Mouse (Mus musculus): ENCODE results near the gene Sp100. TPM values are rescaled to one million over a fixed set of nuclear protein-coding genes. Genes with fewer than 3 reads are reported as not detected.
"Not testable (repeated sequence)": the region's sequence is repeated elsewhere in the genome, so short reads cannot be mapped to it uniquely, and the experiment has no call there.

The Sp100 gene
- polyA plus RNA-seq (2014; fragmentation: Nextera tagmentation; extraction: Ambion mirVana), result 0.17 and 0.65 TPM in 2 replicates

DNA sequence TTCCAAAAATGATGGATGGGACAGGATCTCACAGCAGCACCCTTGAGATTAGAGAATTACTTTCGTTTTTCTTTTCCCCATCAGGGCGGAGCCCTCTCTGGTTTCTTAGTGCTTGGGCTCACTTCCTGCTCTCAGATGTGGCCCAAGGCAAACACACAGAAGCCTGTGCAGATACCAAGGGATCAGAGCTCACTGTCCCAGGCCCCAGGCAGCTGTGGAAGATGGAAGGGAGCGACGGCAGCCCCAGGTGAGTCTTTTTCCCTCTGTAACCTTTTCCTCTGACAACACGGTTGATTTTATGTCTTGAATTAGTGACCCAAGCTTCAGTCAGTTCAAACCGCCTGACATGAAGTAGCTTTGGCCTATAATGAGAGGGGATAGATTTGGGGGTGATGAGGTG, at the start of gene Sp100:
TSS of gene Sp100 (plus strand) at position 108 of the 400 bp plus-strand sequence.
- DNase-seq (ENCODE audit: low spot score); ATAC-seq (ENCODE audit: insufficient number of reproducible peaks, low FRiP score, low TSS enrichment, low read depth); H3K36me3 ChIP-seq (ENCODE audit: control insufficient read depth, insufficient read depth, low read length); H3K9me3 ChIP-seq (ENCODE audit: control insufficient read depth, low read length); H3K4me1 ChIP-seq (ENCODE audit: control insufficient read depth, insufficient read depth, low read length); H3K27ac ChIP-seq (replicated peaks; ENCODE audit: low read depth, low read length); H3K4me3 ChIP-seq (ENCODE audit: low read depth, low read length); H3K4me2 ChIP-seq (ENCODE audit: low read depth, severe bottlenecking); H3K9ac ChIP-seq (ENCODE audit: low read length); H3K27me3 ChIP-seq (ENCODE audit: control insufficient read depth, insufficient read depth, low read length): not testable (repeated sequence)
- WGBS, result 76% methylated on average over 6 of the region's 6 CpGs

DNA sequence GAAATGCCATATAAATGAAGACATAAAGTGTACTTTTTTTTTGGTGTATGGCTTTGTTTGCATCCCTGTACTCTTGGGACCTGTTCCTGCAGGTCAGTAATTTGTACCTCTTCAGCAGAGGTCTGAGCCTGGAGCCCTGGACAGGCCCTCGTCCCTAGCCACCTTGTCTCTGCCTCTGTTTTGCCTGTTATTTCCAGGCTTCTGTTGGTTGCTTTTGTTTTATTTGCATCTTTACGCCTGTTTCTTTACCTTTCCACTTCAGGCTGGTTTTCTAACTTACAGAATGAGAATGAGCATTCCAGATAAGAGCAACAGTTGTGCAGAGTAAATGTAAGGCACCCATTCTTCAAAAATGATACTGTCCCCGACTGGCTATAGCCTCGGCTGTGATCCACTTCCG, 49.7 kb upstream of the Sp100 start, which contains the start of gene Sp140:
TSS of gene Sp140 (plus strand) at position 301 of the 400 bp plus-strand sequence.
- not testable (repeated sequence) for H3K9ac ChIP-seq (ENCODE audit: low read length); DNase-seq (ENCODE audit: low spot score); H3K27me3 ChIP-seq (ENCODE audit: control insufficient read depth, insufficient read depth, low read length); H3K9me3 ChIP-seq (ENCODE audit: control insufficient read depth, low read length); ATAC-seq (ENCODE audit: insufficient number of reproducible peaks, low FRiP score, low TSS enrichment, low read depth); H3K36me3 ChIP-seq (ENCODE audit: control insufficient read depth, insufficient read depth, low read length); H3K4me2 ChIP-seq (ENCODE audit: low read depth, severe bottlenecking); H3K4me3 ChIP-seq (ENCODE audit: low read depth, low read length); H3K4me1 ChIP-seq (ENCODE audit: control insufficient read depth, insufficient read depth, low read length); H3K27ac ChIP-seq (replicated peaks; ENCODE audit: low read depth, low read length)
- no CpG with 5 or more reads among the region's 5 CpGs for WGBS

DNA sequence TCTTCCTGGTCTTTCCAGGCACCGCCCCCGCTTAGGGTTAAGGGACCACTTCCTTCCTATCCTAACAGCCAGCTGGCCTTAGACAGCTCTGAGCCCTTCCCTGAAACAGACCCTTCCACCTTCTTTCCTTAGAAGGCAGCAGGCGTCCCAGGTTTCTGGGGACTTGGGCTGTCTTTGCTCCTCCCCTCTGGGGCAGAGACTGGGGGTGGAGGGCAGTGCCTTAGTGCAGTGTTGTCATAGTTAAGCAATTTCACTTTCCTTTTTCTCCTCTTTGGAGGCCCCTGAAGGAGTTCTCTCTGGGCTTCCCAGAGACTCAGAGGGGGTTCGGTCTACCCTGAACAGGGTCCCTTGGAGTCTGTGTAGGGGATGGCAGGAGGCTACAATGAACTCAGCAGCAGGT, 49.0 kb upstream of the Sp100 start:
- H3K4me3 ChIP-seq (ENCODE audit: low read depth, low read length); H3K36me3 ChIP-seq (ENCODE audit: control insufficient read depth, insufficient read depth, low read length); H3K27ac ChIP-seq (replicated peaks; ENCODE audit: low read depth, low read length); H3K4me2 ChIP-seq (ENCODE audit: low read depth, severe bottlenecking); DNase-seq (ENCODE audit: low spot score); H3K9me3 ChIP-seq (ENCODE audit: control insufficient read depth, low read length); H3K27me3 ChIP-seq (ENCODE audit: control insufficient read depth, insufficient read depth, low read length); ATAC-seq (ENCODE audit: insufficient number of reproducible peaks, low FRiP score, low TSS enrichment, low read depth); H3K4me1 ChIP-seq (ENCODE audit: control insufficient read depth, insufficient read depth, low read length); H3K9ac ChIP-seq (ENCODE audit: low read length): not testable (repeated sequence)
- 70% methylated on average over 4 of the region's 4 CpGs for WGBS

DNA sequence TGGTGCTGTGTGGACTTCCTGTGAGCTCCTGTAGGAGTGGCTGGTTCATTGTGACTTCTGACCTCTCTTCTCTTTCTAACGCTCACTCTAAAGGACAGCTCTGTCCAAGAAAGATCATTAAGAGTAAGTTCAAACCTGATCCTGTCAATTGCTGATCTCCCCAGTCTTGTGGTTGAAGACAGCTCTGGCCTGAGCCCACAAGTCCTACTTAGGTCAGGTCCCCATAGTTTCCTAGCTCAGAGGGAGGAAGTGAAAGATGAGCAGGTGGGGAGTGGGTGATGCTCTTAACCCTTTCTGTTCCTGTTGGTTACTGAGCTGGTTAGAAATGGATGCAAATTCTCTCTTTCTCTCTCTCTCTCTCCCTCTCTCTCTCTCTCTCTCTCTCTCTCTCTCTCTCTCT, 45.4 kb upstream of the Sp100 start:
- not testable (repeated sequence) for ATAC-seq (ENCODE audit: insufficient number of reproducible peaks, low FRiP score, low TSS enrichment, low read depth); H3K4me2 ChIP-seq (ENCODE audit: low read depth, severe bottlenecking); H3K9ac ChIP-seq (ENCODE audit: low read length); H3K4me3 ChIP-seq (ENCODE audit: low read depth, low read length); DNase-seq (ENCODE audit: low spot score); H3K27ac ChIP-seq (replicated peaks; ENCODE audit: low read depth, low read length); H3K4me1 ChIP-seq (ENCODE audit: control insufficient read depth, insufficient read depth, low read length); H3K27me3 ChIP-seq (ENCODE audit: control insufficient read depth, insufficient read depth, low read length); H3K36me3 ChIP-seq (ENCODE audit: control insufficient read depth, insufficient read depth, low read length); H3K9me3 ChIP-seq (ENCODE audit: control insufficient read depth, low read length)
- no CpG with 5 or more reads among the region's 1 CpGs for WGBS

DNA sequence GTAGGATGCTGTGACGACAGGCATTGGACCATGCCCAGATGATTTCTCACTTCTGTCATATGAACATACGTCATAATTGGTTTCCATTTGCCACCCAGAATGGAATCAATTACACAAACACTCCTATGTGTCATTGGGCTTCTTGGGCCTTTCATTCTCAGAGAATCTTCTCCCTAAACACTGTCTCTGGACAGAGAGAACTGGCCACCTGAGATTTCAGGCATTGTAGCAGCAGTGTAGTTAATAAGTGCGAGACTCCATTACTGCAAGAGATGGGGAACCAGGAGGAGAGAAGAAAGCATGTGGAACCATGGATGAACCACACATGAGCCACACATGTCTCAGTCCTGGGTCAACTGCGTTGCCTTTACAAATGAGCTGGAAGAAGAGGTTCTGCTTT, 41.4 kb upstream of the Sp100 start:
- WGBS, result 81% methylated on average over 3 of the region's 4 CpGs

DNA sequence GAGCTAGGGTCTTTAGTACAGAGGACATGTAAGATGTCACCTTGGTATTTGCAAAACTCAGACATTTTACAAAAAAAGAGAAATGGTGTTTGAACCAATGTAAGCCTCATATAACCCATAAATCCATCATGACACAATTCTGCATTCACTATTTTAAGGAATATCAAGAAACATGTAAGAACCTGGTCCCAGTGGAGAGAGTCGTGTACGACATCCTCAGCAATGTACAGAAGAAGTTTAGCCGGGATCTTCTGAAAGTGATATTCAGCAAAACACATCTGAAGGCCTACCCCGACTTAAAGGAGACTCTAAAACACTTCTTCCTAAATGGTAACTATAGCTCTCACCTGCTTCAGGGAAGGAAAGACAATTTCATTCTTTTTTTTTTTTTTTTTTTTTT, 39.2 kb upstream of the Sp100 start:
- no CpG with 5 or more reads among the region's 4 CpGs for WGBS
- H3K9me3 ChIP-seq (ENCODE audit: control insufficient read depth, low read length); H3K36me3 ChIP-seq (ENCODE audit: control insufficient read depth, insufficient read depth, low read length); H3K27me3 ChIP-seq (ENCODE audit: control insufficient read depth, insufficient read depth, low read length); H3K4me2 ChIP-seq (ENCODE audit: low read depth, severe bottlenecking); H3K27ac ChIP-seq (replicated peaks; ENCODE audit: low read depth, low read length); H3K9ac ChIP-seq (ENCODE audit: low read length); H3K4me1 ChIP-seq (ENCODE audit: control insufficient read depth, insufficient read depth, low read length); H3K4me3 ChIP-seq (ENCODE audit: low read depth, low read length); ATAC-seq (ENCODE audit: insufficient number of reproducible peaks, low FRiP score, low TSS enrichment, low read depth); DNase-seq (ENCODE audit: low spot score): not testable (repeated sequence)

More for the DNA sequence above, 41.4 kb upstream of the Sp100 start:
- H3K9ac ChIP-seq (ENCODE audit: low read length); H3K27ac ChIP-seq (replicated peaks; ENCODE audit: low read depth, low read length); H3K4me2 ChIP-seq (ENCODE audit: low read depth, severe bottlenecking); ATAC-seq (ENCODE audit: insufficient number of reproducible peaks, low FRiP score, low TSS enrichment, low read depth); H3K4me1 ChIP-seq (ENCODE audit: control insufficient read depth, insufficient read depth, low read length); H3K36me3 ChIP-seq (ENCODE audit: control insufficient read depth, insufficient read depth, low read length); H3K27me3 ChIP-seq (ENCODE audit: control insufficient read depth, insufficient read depth, low read length); H3K9me3 ChIP-seq (ENCODE audit: control insufficient read depth, low read length); H3K4me3 ChIP-seq (ENCODE audit: low read depth, low read length); DNase-seq (ENCODE audit: low spot score): not testable (repeated sequence)

DNA sequence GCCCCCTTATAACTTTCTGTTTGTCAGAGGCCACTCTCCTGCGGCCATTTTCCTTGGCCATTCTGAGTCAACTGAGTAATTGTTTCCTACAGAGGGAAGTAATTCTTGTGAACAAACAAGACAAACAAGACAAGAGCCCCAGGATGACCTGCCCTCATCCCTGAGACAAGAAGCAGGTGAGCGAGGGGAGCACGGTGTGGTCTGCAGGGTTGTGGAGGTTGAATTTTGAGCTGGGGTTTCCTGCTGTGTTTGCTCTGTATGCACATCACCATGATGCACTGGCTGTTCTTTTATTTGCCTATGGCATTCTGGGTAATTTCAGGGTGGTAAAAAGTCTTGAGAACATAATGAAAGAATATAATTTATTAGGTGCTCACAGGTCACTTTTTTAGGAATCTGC, 34.7 kb upstream of the Sp100 start:
- ATAC-seq (ENCODE audit: insufficient number of reproducible peaks, low FRiP score, low TSS enrichment, low read depth), result not testable (repeated sequence)

DNA sequence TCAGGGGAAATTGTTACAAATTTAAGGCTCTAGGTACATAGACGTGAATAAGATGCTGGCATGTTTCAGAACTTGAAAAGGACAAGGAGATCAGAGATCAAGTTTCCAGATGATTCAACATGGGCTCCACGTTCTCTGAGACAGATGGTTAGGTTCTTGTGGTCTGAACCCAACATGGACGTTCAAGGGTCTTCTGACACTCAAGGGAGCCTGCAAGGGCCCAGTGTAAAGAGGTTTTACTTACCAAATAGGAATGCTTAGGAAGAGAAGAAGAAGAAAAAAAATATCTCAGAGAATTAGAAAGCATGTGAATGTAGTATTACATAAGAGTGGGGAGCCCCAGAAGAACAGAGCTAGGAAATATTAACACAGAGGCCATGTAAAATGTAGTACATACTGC, 34.0 kb upstream of the Sp100 start:
- H3K4me1 ChIP-seq (ENCODE audit: control insufficient read depth, insufficient read depth, low read length); H3K36me3 ChIP-seq (ENCODE audit: control insufficient read depth, insufficient read depth, low read length); H3K27ac ChIP-seq (replicated peaks; ENCODE audit: low read depth, low read length); DNase-seq (ENCODE audit: low spot score); H3K27me3 ChIP-seq (ENCODE audit: control insufficient read depth, insufficient read depth, low read length); H3K9ac ChIP-seq (ENCODE audit: low read length); H3K9me3 ChIP-seq (ENCODE audit: control insufficient read depth, low read length); ATAC-seq (ENCODE audit: insufficient number of reproducible peaks, low FRiP score, low TSS enrichment, low read depth); H3K4me3 ChIP-seq (ENCODE audit: low read depth, low read length); H3K4me2 ChIP-seq (ENCODE audit: low read depth, severe bottlenecking): not testable (repeated sequence)
- 63% methylated on average over 3 of the region's 3 CpGs for whole genome bisulfite sequencing

More for the DNA sequence above, 34.7 kb upstream of the Sp100 start:
- H3K27ac ChIP-seq (replicated peaks; ENCODE audit: low read depth, low read length); DNase-seq (ENCODE audit: low spot score); H3K4me2 ChIP-seq (ENCODE audit: low read depth, severe bottlenecking); H3K4me3 ChIP-seq (ENCODE audit: low read depth, low read length); H3K9me3 ChIP-seq (ENCODE audit: control insufficient read depth, low read length); H3K27me3 ChIP-seq (ENCODE audit: control insufficient read depth, insufficient read depth, low read length); H3K4me1 ChIP-seq (ENCODE audit: control insufficient read depth, insufficient read depth, low read length); H3K36me3 ChIP-seq (ENCODE audit: control insufficient read depth, insufficient read depth, low read length); H3K9ac ChIP-seq (ENCODE audit: low read length): not testable (repeated sequence)
- 97% methylated on average over 3 of the region's 3 CpGs for WGBS

DNA sequence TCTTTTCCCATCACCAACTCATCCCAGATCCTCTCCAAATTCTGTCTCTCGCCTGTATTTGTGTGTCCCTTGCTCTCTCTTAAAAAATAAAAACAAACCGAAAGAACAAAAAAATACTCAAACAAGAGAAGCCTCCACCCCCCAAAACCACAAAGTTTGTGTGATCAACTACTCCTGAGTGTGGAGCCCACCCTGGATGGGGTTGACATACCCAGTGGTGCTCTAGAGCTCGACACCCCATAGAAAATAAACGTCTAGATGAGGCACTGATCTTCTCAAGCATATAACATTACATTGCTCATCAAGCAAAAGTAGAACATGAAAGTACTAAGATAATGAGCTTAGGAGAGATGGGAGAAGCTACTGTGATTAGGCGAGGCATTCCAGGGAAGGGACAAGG, 32.6 kb upstream of the Sp100 start:
- H3K4me3 ChIP-seq (ENCODE audit: low read depth, low read length); H3K4me2 ChIP-seq (ENCODE audit: low read depth, severe bottlenecking); H3K27me3 ChIP-seq (ENCODE audit: control insufficient read depth, insufficient read depth, low read length); ATAC-seq (ENCODE audit: insufficient number of reproducible peaks, low FRiP score, low TSS enrichment, low read depth); H3K27ac ChIP-seq (replicated peaks; ENCODE audit: low read depth, low read length); H3K36me3 ChIP-seq (ENCODE audit: control insufficient read depth, insufficient read depth, low read length); H3K9me3 ChIP-seq (ENCODE audit: control insufficient read depth, low read length); H3K9ac ChIP-seq (ENCODE audit: low read length); DNase-seq (ENCODE audit: low spot score); H3K4me1 ChIP-seq (ENCODE audit: control insufficient read depth, insufficient read depth, low read length): not testable (repeated sequence)
- WGBS, result 71% methylated on average over 4 of the region's 5 CpGs

Measured in limb, embryonic 11.5 days (tissue).